Mouse (Mus musculus) C2C12 (cell line): ENCODE data around the gene Tppp3. TPM values are rescaled to one million over a fixed set of nuclear protein-coding genes. Genes with fewer than 3 reads are reported as not detected.

Experiments used
- H3K27me3 ChIP-seq: one replicate; pipeline ENCODE4 v1.6.1; 2011; ENCODE audit not compliant: control insufficient read depth, insufficient read depth, insufficient read length
- H3K36me3 ChIP-seq: one replicate; pipeline ENCODE4 v1.6.1; 2011; ENCODE audit not compliant: control insufficient read depth, insufficient read depth
- H3K4me3 ChIP-seq: one replicate; pipeline ENCODE4 v1.5.1; 2011; ENCODE audit warnings: mild to moderate bottlenecking, control low read depth; ENCODE audit not compliant: poor library complexity, insufficient read depth, severe bottlenecking
- H3K79me2 ChIP-seq: one replicate; pipeline ENCODE4 v1.6.1; 2011; ENCODE audit not compliant: control insufficient read depth, insufficient read depth
- H3K79me3 ChIP-seq: one replicate; pipeline ENCODE4 v1.6.1; 2011; ENCODE audit warnings: low read depth, control low read depth
- H3ac ChIP-seq: one replicate; pipeline ENCODE3; 2011; ENCODE audit warnings: low read depth; ENCODE audit not compliant: control insufficient read depth, insufficient read length
- CEBPB ChIP-seq: IDR thresholded peaks from one replicate; pipeline ENCODE4 v1.6.1; 2011; ENCODE audit warnings: low read depth, mild to moderate bottlenecking, control low read depth, moderate library complexity
- CTCF ChIP-seq: IDR thresholded peaks from one replicate; pipeline ENCODE4 v1.5.1; 2011; ENCODE audit not compliant: control insufficient read depth, insufficient read depth, insufficient read length
- FOSL1 ChIP-seq: IDR thresholded peaks from one replicate; pipeline ENCODE4 v1.8.0; 2011; ENCODE audit warnings: mild to moderate bottlenecking, low read length; ENCODE audit not compliant: poor library complexity, insufficient read depth, severe bottlenecking
- MAX ChIP-seq: IDR thresholded peaks from one replicate; pipeline ENCODE4 v1.6.1; 2011; ENCODE audit warnings: mild to moderate bottlenecking, control low read depth
- MYOD1 ChIP-seq: IDR thresholded peaks from one replicate; pipeline ENCODE4 v1.6.1; 2011; ENCODE audit warnings: low read depth; ENCODE audit not compliant: control insufficient read depth, insufficient read length
- MYOG ChIP-seq: IDR thresholded peaks from one replicate; pipeline ENCODE4 v1.6.1; 2011; ENCODE audit not compliant: control insufficient read depth, insufficient read length; ENCODE audit errors: extremely low read depth
- USF1 ChIP-seq: IDR thresholded peaks from one replicate; pipeline ENCODE4 v1.6.1; 2011; ENCODE audit warnings: low read depth, mild to moderate bottlenecking, control low read depth, moderate library complexity
- polyA plus RNA-seq: library from polyadenylated mRNA; unstranded; fragments of >200 nt; fragmentation: generic; extraction: Trizol; gene quantifications from one replicate; pipeline ENCODE4 v1.2.1, GENCODE M21; 2012; ENCODE audit warnings: missing spikeins

The Tppp3 gene
- polyA plus RNA-seq, 1 experiment: 219 TPM

DNA sequence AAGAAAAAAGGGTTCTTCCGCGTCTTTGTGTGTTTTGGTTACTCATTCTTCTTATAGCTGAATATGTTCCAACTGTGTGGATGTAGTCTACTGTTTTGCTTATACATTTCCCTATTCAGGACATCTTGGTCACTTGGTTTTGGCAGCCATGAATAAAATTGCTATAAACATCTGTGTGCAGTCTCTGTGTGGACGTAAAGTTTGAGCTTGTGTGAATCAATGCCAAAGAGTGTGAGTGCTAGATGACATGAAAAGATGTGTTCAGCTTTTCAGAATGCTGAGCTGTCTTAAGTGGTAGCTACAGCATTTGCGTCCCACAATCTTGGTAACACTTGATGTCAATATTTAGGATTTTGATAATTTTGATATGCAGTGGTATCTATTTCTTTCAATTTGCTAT, 51.5 kb downstream of the Tppp3 start:
- H3ac ChIP-seq: no peak overlapping the region
- no peak overlapping the region for H3K4me3 ChIP-seq
- H3K79me3 ChIP-seq: no peaks in the 10 kb centered on the region
- peaks cover 14% of the 10 kb centered on the region for H3K27me3 ChIP-seq
- TF ChIP-seq USF1 (no peak), MYOD1 (no peak), CEBPB (no peak), MYOG (no peak), CTCF (no peak), MAX (no peak), FOSL1 (no peak)
- H3K79me2 ChIP-seq: no peaks in the 10 kb centered on the region
- no peaks in the 10 kb centered on the region for H3K36me3 ChIP-seq

DNA sequence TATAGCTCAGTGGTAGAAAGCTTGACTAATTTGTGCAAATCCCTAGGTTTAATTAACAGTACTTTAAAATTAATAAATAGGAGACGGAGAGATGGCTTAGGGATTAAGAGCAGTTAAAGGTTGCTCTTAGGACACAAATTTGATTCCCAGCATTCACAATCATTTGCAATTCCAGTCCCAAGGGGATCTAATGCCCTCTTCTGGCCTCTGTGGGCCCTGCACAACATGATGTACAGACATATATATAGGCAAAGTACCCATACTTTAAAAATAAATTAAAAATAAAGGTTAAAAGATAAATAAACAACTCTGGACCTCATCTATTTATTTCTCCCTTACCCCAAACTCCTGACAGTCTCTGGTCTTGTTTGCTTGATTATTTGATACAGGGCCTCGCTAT, 52.3 kb downstream of the Tppp3 start:
- no peak for TF ChIP-seq USF1
- no peak for TF ChIP-seq CTCF
- no peak for TF ChIP-seq FOSL1
- TF ChIP-seq MYOG: no peak
- Histone ChIP-seq H3K4me3 (no peak overlapping the region), H3K36me3 (no peaks in the 10 kb centered on the region), H3K27me3 (peaks cover 16% of the 10 kb centered on the region), H3K79me3 (no peaks in the 10 kb centered on the region), H3K79me2 (no peaks in the 10 kb centered on the region), H3ac (no peak overlapping the region)

Other genes starting within 250 kb of the Tppp3 start
- gene D230025D16Rik, start 246.4 kb downstream of the Tppp3 start, polyA plus RNA-seq: 11.4 TPM
- 7.6 TPM for gene B3gnt9, start 216.4 kb downstream of the Tppp3 start, polyA plus RNA-seq
- gene Tradd, start 206.9 kb downstream of the Tppp3 start, polyA plus RNA-seq: 27.3 TPM
- 7.6 TPM for gene Fbxl8, start 206.9 kb downstream of the Tppp3 start, polyA plus RNA-seq
- 3.4 TPM for gene Hsf4, start 201.7 kb downstream of the Tppp3 start, polyA plus RNA-seq
- gene Nol3, start 195.4 kb downstream of the Tppp3 start, polyA plus RNA-seq: 9.8 TPM
- 6.0 TPM for gene 4931428F04Rik, start 181.7 kb downstream of the Tppp3 start, polyA plus RNA-seq
- gene Exoc3l, start 175.4 kb downstream of the Tppp3 start, polyA plus RNA-seq: 0.97 TPM
- gene E2f4, start 173.9 kb downstream of the Tppp3 start, polyA plus RNA-seq: 59.5 TPM
- gene Elmo3, start 165.9 kb downstream of the Tppp3 start, polyA plus RNA-seq: 0.50 TPM
- 0.69 TPM for gene Lrrc29, start 145.2 kb downstream of the Tppp3 start, polyA plus RNA-seq
- 122 TPM for gene Tmem208, start 145.2 kb downstream of the Tppp3 start, polyA plus RNA-seq
- gene Fhod1, start 123.6 kb downstream of the Tppp3 start, polyA plus RNA-seq: 30.7 TPM
- gene Slc9a5, start 122.7 kb downstream of the Tppp3 start, polyA plus RNA-seq: 6.6 TPM
- 2.0 TPM for gene Plekhg4, start 98.3 kb downstream of the Tppp3 start, polyA plus RNA-seq
- 0.01 TPM for gene Kctd19, start 58.0 kb downstream of the Tppp3 start, polyA plus RNA-seq
- not detected for gene Lrrc36, start 58.0 kb downstream of the Tppp3 start, polyA plus RNA-seq
- gene Zdhhc1, start 25.4 kb upstream of the Tppp3 start, polyA plus RNA-seq: 8.8 TPM
- gene Hsd11b2, start 47.2 kb upstream of the Tppp3 start, polyA plus RNA-seq: 0.11 TPM
- gene Atp6v0d1, start 94.5 kb upstream of the Tppp3 start, polyA plus RNA-seq: 95.1 TPM
- 28.7 TPM for gene Ripor1, start 133.7 kb upstream of the Tppp3 start, polyA plus RNA-seq
- 30.2 TPM for gene Ctcf, start 165.0 kb upstream of the Tppp3 start, polyA plus RNA-seq
- gene Agrp, start 165.9 kb upstream of the Tppp3 start, polyA plus RNA-seq: 0.18 TPM
- 0.49 TPM for gene Carmil2, start 214.7 kb upstream of the Tppp3 start, polyA plus RNA-seq
- gene Acd, start 229.6 kb upstream of the Tppp3 start, polyA plus RNA-seq: 30.4 TPM
- gene Pard6a, start 229.6 kb upstream of the Tppp3 start, polyA plus RNA-seq: 16.4 TPM
- gene 4933405L10Rik, start 236.1 kb upstream of the Tppp3 start, polyA plus RNA-seq: 0.09 TPM
- 24.8 TPM for gene Enkd1, start 236.7 kb upstream of the Tppp3 start, polyA plus RNA-seq